Mouse (Mus musculus) megakaryocyte, embryonic 14.5 days (primary cell): ENCODE results near the gene Parp1. TPM values are rescaled to one million over a fixed set of nuclear protein-coding genes. Genes with fewer than 3 reads are reported as not detected.

Source experiments
- H3K27me3 ChIP-seq: replicated peaks from 2 replicates; pipeline ENCODE3; 2012; ENCODE audit warnings: inconsistent platforms
- H3K36me3 ChIP-seq: replicated peaks from 2 replicates; pipeline ENCODE3; 2012; ENCODE audit warnings: low read length, inconsistent platforms, mixed read lengths
- H3K4me1 ChIP-seq: 2 replicates; pipeline ENCODE4 v1.6.1; 2012; ENCODE audit warnings: inconsistent platforms
- H3K4me3 ChIP-seq: replicated peaks from 2 replicates; pipeline ENCODE3; 2012; ENCODE audit warnings: moderate library complexity, mild to moderate bottlenecking, inconsistent platforms
- H3K9me3 ChIP-seq: 2 replicates; pipeline ENCODE4 v1.6.1; 2012; ENCODE audit warnings: inconsistent platforms
- FLI1 ChIP-seq: IDR thresholded peaks from 2 replicates; pipeline ENCODE4 v1.6.1; 2012; ENCODE audit warnings: low read length, inconsistent platforms, mixed read lengths
- GATA1 ChIP-seq: IDR thresholded peaks from 3 replicates; pipeline ENCODE4 v1.6.1; 2012; ENCODE audit warnings: mixed read lengths, low read length, inconsistent platforms, borderline replicate concordance
- polyA plus RNA-seq: library from polyadenylated mRNA; stranded (reverse); fragments of >175 nt; gene quantifications from 2 replicates; pipeline ENCODE4 v1.2.3, GENCODE M21; 2012; ENCODE audit warnings: low replicate concordance; ENCODE audit not compliant: insufficient read depth

Parp1 gene
- polyA plus RNA-seq: 10.7 and 59.2 TPM in 2 replicates

GRCm38 (mm10) chr1:180568761-180569452 lies at the start of gene Parp1:
Gene Parp1 (plus strand): TSS chr1:180568924.
- TF ChIP-seq GATA1 (no peak), FLI1 (no peak)
- Histone ChIP-seq H3K4me1 (peaks cover 56% of the 10 kb centered on the region), H3K9me3 (no peaks in the 10 kb centered on the region)

GRCm38 (mm10) chr1:180519520-180519919 lies 49.2 kb upstream of the Parp1 start:
- H3K9me3 ChIP-seq: no peaks in the 10 kb centered on the region
- no peak for TF ChIP-seq GATA1
- no peak for TF ChIP-seq FLI1
- no peaks in the 10 kb centered on the region for H3K36me3 ChIP-seq
- no peak overlapping the region for H3K4me3 ChIP-seq
- peaks cover 44% of the 10 kb centered on the region for H3K27me3 ChIP-seq
- H3K4me1 ChIP-seq: peaks cover 46% of the 10 kb centered on the region

More at GRCm38 (mm10) chr1:180568761-180569452, at the start of gene Parp1:
- Histone ChIP-seq H3K4me3 (peak within 1 kb of the TSS; percentile 96), H3K36me3 (peaks cover 28% of the 10 kb centered on the region), H3K27me3 (peaks cover 1% of the 10 kb centered on the region)

GRCm38 (mm10) chr1:180520190-180520589 lies 48.5 kb upstream of the Parp1 start:
- peaks cover 45% of the 10 kb centered on the region for H3K27me3 ChIP-seq
- H3K36me3 ChIP-seq: no peaks in the 10 kb centered on the region
- H3K4me1 ChIP-seq: peaks cover 40% of the 10 kb centered on the region
- no peaks in the 10 kb centered on the region for H3K9me3 ChIP-seq
- H3K4me3 ChIP-seq: no peak overlapping the region
- TF ChIP-seq FLI1 (no peak), GATA1 (no peak)

GRCm38 (mm10) chr1:180523320-180523719 lies 45.4 kb upstream of the Parp1 start:
- TF ChIP-seq GATA1 (no peak), FLI1 (no peak)

GRCm38 (mm10) chr1:180525301-180525700 lies 43.4 kb upstream of the Parp1 start:
- peaks cover 23% of the 10 kb centered on the region for H3K27me3 ChIP-seq
- H3K4me1 ChIP-seq: peaks cover 14% of the 10 kb centered on the region
- H3K4me3 ChIP-seq: no peak overlapping the region
- peaks cover 5% of the 10 kb centered on the region for H3K9me3 ChIP-seq
- no peaks in the 10 kb centered on the region for H3K36me3 ChIP-seq
- no peak for TF ChIP-seq GATA1
- TF ChIP-seq FLI1: no peak

More at GRCm38 (mm10) chr1:180523320-180523719, 45.4 kb upstream of the Parp1 start:
- peaks cover 24% of the 10 kb centered on the region for H3K4me1 ChIP-seq
- no peaks in the 10 kb centered on the region for H3K36me3 ChIP-seq
- peaks cover 5% of the 10 kb centered on the region for H3K9me3 ChIP-seq
- peaks cover 34% of the 10 kb centered on the region for H3K27me3 ChIP-seq
- H3K4me3 ChIP-seq: no peak overlapping the region

GRCm38 (mm10) chr1:180529847-180530246 lies 38.9 kb upstream of the Parp1 start:
- H3K27me3 ChIP-seq: peaks cover 8% of the 10 kb centered on the region
- H3K9me3 ChIP-seq: peaks cover 18% of the 10 kb centered on the region
- peaks cover 15% of the 10 kb centered on the region for H3K4me1 ChIP-seq
- TF ChIP-seq GATA1 (no peak), FLI1 (no peak)
- no peak overlapping the region for H3K4me3 ChIP-seq
- H3K36me3 ChIP-seq: peaks cover 2% of the 10 kb centered on the region

- peaks cover 22% of the 10 kb centered on the region for H3K4me1 ChIP-seq
- H3K36me3 ChIP-seq: peaks cover 2% of the 10 kb centered on the region
- TF ChIP-seq GATA1 (no peak), FLI1 (no peak)
- H3K27me3 ChIP-seq: peaks cover 4% of the 10 kb centered on the region
- H3K9me3 ChIP-seq: peaks cover 18% of the 10 kb centered on the region
- no peak overlapping the region for H3K4me3 ChIP-seq
Measured at GRCm38 (mm10) chr1:180530457-180531263, 38.1 kb upstream of the Parp1 start.

- no peak overlapping the region for H3K4me3 ChIP-seq
- TF ChIP-seq GATA1 (no peak), FLI1 (no peak)
- peaks cover 42% of the 10 kb centered on the region for H3K4me1 ChIP-seq
- peaks cover 13% of the 10 kb centered on the region for H3K9me3 ChIP-seq
- peaks cover 2% of the 10 kb centered on the region for H3K27me3 ChIP-seq
- peaks cover 2% of the 10 kb centered on the region for H3K36me3 ChIP-seq
Measured at GRCm38 (mm10) chr1:180532671-180533070, 36.1 kb upstream of the Parp1 start.

GRCm38 (mm10) chr1:180536719-180537118 lies 32.0 kb upstream of the Parp1 start:
- H3K4me1 ChIP-seq: peaks cover 64% of the 10 kb centered on the region
- TF ChIP-seq FLI1 (0 out of 2 replicates have a peak, but pooled peaks have one; percentile 57), GATA1 (peak; percentile 68; the same call in 1 of the 3 replicates)
- peaks cover 13% of the 10 kb centered on the region for H3K9me3 ChIP-seq
- H3K36me3 ChIP-seq: peaks cover 2% of the 10 kb centered on the region
- H3K27me3 ChIP-seq: no peaks in the 10 kb centered on the region
- peak overlapping the region; percentile 70 for H3K4me3 ChIP-seq
